In genomic region chr14:31001307-31002205, GRCm38 (mm10) we compare ENCODE assay signal across 8 mouse cellular contexts. TPM values are rescaled to one million over a fixed set of nuclear protein-coding genes. Genes with fewer than 3 reads are reported as not detected.
DNase-seq lines count a peak whose midpoint lies in the region; ATAC-seq and TF ChIP-seq lines count a peak whose summit lies in the region.

Gene Glt8d1, plus strand, starts transcription at chr14:31001400.
Gene Spcs1, minus strand, starts transcription at chr14:31001672.

- H3K9ac ChIP-seq in forebrain, embryonic 12.5 days = peak within 1 kb of the TSS; percentile 87
- H3K9ac ChIP-seq in heart, embryonic 16.5 days (ENCODE audit: low read length) = peak within 1 kb of the TSS; percentile 96
- peak within 1 kb of the TSS; percentile 79 for H3K9ac ChIP-seq in liver, embryonic 14.5 days (replicated peaks)
- peak within 1 kb of the TSS; percentile 77 for H3K9ac ChIP-seq in stomach, embryonic 15.5 days

- under 1% methylated on average over 75 of the region's 84 CpGs for WGBS in forebrain, embryonic 12.5 days
- WGBS in heart, embryonic 16.5 days = under 1% methylated on average over 82 of the region's 84 CpGs
- WGBS in liver, embryonic 14.5 days (ENCODE audit: insufficient replicate concordance) = 2% methylated on average over 82 of the region's 84 CpGs
- under 1% methylated on average over 83 of the region's 84 CpGs for WGBS in stomach, embryonic 15.5 days

- H3K27me3 ChIP-seq in forebrain, embryonic 12.5 days = no peaks in the 10 kb centered on the region
- no peaks in the 10 kb centered on the region for H3K27me3 ChIP-seq in heart, embryonic 16.5 days (ENCODE audit: control insufficient read depth, insufficient read depth, low read length)
- H3K27me3 ChIP-seq in liver, embryonic 14.5 days (ENCODE audit: control insufficient read depth, insufficient read depth, low read length) = no peaks in the 10 kb centered on the region
- H3K27me3 ChIP-seq in stomach, embryonic 15.5 days (replicated peaks) = no peaks in the 10 kb centered on the region

- peak; percentile 89 for ATAC-seq in CD4-positive, CD25-positive, alpha-beta regulatory T cell, adult 4 months
- ATAC-seq in forebrain, embryonic 12.5 days (ENCODE audit: low FRiP score) = peak; percentile 93
- peak; percentile 91 for ATAC-seq in heart, embryonic 16.5 days (replicated peaks; ENCODE audit: extremely low read depth, insufficient read depth, low FRiP score)
- ATAC-seq in liver, embryonic 14.5 days (ENCODE audit: insufficient read depth) = peak; percentile 88
- peak; percentile 92 for ATAC-seq in stomach, embryonic 15.5 days (ENCODE audit: insufficient read depth, low FRiP score, low read depth)

- H3K27ac ChIP-seq in forebrain, embryonic 12.5 days = peak within 1 kb of the TSS; percentile 93
- peak within 1 kb of the TSS; percentile 93 for H3K27ac ChIP-seq in heart, embryonic 16.5 days (ENCODE audit: low read length)
- peak within 1 kb of the TSS; percentile 52 for H3K27ac ChIP-seq in liver, embryonic 14.5 days
- H3K27ac ChIP-seq in stomach, embryonic 15.5 days = peak within 1 kb of the TSS; percentile 92

- peak within 1 kb of the TSS; percentile 78 for H3K4me2 ChIP-seq in forebrain, embryonic 12.5 days
- H3K4me2 ChIP-seq in heart, embryonic 16.5 days (ENCODE audit: low read depth, low read length) = peak within 1 kb of the TSS; percentile 89
- H3K4me2 ChIP-seq in liver, embryonic 14.5 days (ENCODE audit: low read depth) = peak within 1 kb of the TSS; percentile 74
- H3K4me2 ChIP-seq in stomach, embryonic 15.5 days = peak within 1 kb of the TSS; percentile 68

- peaks cover 13% of the 10 kb centered on the region; the same call in 1 of the 2 replicates for H3K36me3 ChIP-seq in forebrain, embryonic 12.5 days (replicated peaks)
- H3K36me3 ChIP-seq in heart, embryonic 16.5 days (ENCODE audit: control insufficient read depth, insufficient read depth) = peaks cover 3% of the 10 kb centered on the region; the same call in 1 of the 2 replicates
- H3K36me3 ChIP-seq in liver, embryonic 14.5 days (replicated peaks; ENCODE audit: control insufficient read depth, insufficient read depth, low read depth) = peaks cover 3% of the 10 kb centered on the region; the same call in 1 of the 2 replicates
- H3K36me3 ChIP-seq in stomach, embryonic 15.5 days = no peaks in the 10 kb centered on the region

- TF ChIP-seq EP300 in liver, embryonic 14.5 days (IDR thresholded peaks at IDR 0.05; ENCODE audit: low read depth) = peak; percentile 19; the same call in 1 of the 2 replicates

- H3K9me3 ChIP-seq in forebrain, embryonic 12.5 days = no peaks in the 10 kb centered on the region
- H3K9me3 ChIP-seq in heart, embryonic 16.5 days (replicated peaks; ENCODE audit: control insufficient read depth, low read length) = no peaks in the 10 kb centered on the region
- no peaks in the 10 kb centered on the region for H3K9me3 ChIP-seq in liver, embryonic 14.5 days (ENCODE audit: control insufficient read depth, low read length)
- H3K9me3 ChIP-seq in stomach, embryonic 15.5 days = no peaks in the 10 kb centered on the region

- DNase-seq in c-Kit-positive CD71-positive TER-119-positive erythroid progenitor cells, embryonic 14.5 days (ENCODE audit: low spot score) = peak; percentile 75
- peak; percentile 88 to 96 for DNase-seq in kidney, postnatal 36 days
- peak; percentile 61 to 71 (median 65) for DNase-seq in liver, embryonic 14.5 days (ENCODE audit: low read depth in 3 of 3, low spot score in 3 of 3)
- DNase-seq in neural tube, embryonic 10.5 days (ENCODE audit: extremely low spot score, low spot score) = peak; percentile 89

- peaks cover 19% of the 10 kb centered on the region for H3K4me1 ChIP-seq in forebrain, embryonic 12.5 days
- peaks cover 13% of the 10 kb centered on the region for H3K4me1 ChIP-seq in heart, embryonic 16.5 days (ENCODE audit: control insufficient read depth, insufficient read depth, low read length)
- peaks cover 7 to 10% of the 10 kb centered on the region in 2 experiments for H3K4me1 ChIP-seq in liver, embryonic 14.5 days (replicated peaks; ENCODE audit: control insufficient read depth in 2 of 2, insufficient read depth in 2 of 2, low read length in 1 of 2)
- peaks cover 12% of the 10 kb centered on the region; the same call in 1 of the 2 replicates for H3K4me1 ChIP-seq in stomach, embryonic 15.5 days

- peak within 1 kb of the TSS; percentile 95 for H3K4me3 ChIP-seq in forebrain, embryonic 12.5 days (replicated peaks)
- H3K4me3 ChIP-seq in heart, embryonic 16.5 days (ENCODE audit: low read length) = peak within 1 kb of the TSS; percentile 87
- peak within 1 kb of the TSS; percentile 78 to 80 for H3K4me3 ChIP-seq in liver, embryonic 14.5 days (ENCODE audit: insufficient read depth in 1 of 2, low read depth in 2 of 2, low read length in 2 of 2)
- H3K4me3 ChIP-seq in stomach, embryonic 15.5 days (replicated peaks) = peak within 1 kb of the TSS; percentile 86

- TF ChIP-seq CTCF in liver, embryonic 14.5 days (IDR thresholded peaks at IDR 0.05; ENCODE audit: low read depth) = no peak

RNA-seq across cellular contexts. Expression of gene Glt8d1, which starts in this region (rescaled TPM):
- 10 to 100 TPM; 10.1 to 10.4 TPM for polyA plus RNA-seq in CD4-positive, CD25-positive, alpha-beta regulatory T cell, adult 4 months (2017; shearing (Covaris generic))
- polyA plus RNA-seq in forebrain, embryonic 12.5 days (2016; fragmentation: Nextera tagmentation; extraction: Ambion mirVana) = 60.5 and 66.0 TPM in 2 replicates
- polyA plus RNA-seq in heart, embryonic 16.5 days (2015; fragmentation: Nextera tagmentation; extraction: Ambion mirVana) = 43.7 and 45.2 TPM in 2 replicates
- 12.6 and 18.4 TPM in 2 replicates for polyA plus RNA-seq in liver, embryonic 14.5 days (2012; rRNA removed)
- polyA plus RNA-seq in liver, embryonic 14.5 days (2014; fragmentation: Nextera tagmentation; extraction: Ambion mirVana) = 17.5 and 17.7 TPM in 2 replicates
- polyA plus RNA-seq in stomach, embryonic 15.5 days (2015; fragmentation: Nextera tagmentation; extraction: Ambion mirVana) = 54.4 and 54.8 TPM in 2 replicates

RNA-seq across cellular contexts. Expression of gene Spcs1, which starts in this region (rescaled TPM):
- polyA plus RNA-seq in CD4-positive, CD25-positive, alpha-beta regulatory T cell, adult 4 months (2017; shearing (Covaris generic)) = 100 to 1,000 TPM; 278 to 298 TPM
- polyA plus RNA-seq in forebrain, embryonic 12.5 days (2016; fragmentation: Nextera tagmentation; extraction: Ambion mirVana) = 262 and 276 TPM in 2 replicates
- 337 and 339 TPM in 2 replicates for polyA plus RNA-seq in heart, embryonic 16.5 days (2015; fragmentation: Nextera tagmentation; extraction: Ambion mirVana)
- 157 and 292 TPM in 2 replicates for polyA plus RNA-seq in liver, embryonic 14.5 days (2012; rRNA removed)
- 307 and 323 TPM in 2 replicates for polyA plus RNA-seq in liver, embryonic 14.5 days (2014; fragmentation: Nextera tagmentation; extraction: Ambion mirVana)
- 442 and 483 TPM in 2 replicates for polyA plus RNA-seq in stomach, embryonic 15.5 days (2015; fragmentation: Nextera tagmentation; extraction: Ambion mirVana)

Comparison
In these comparisons a context has a peak if more than half of its experiments do, and no peak if none do; other contexts are left out.
1. Peak in every context shown above with its lines: DNase-seq, ATAC-seq, H3K4me3 ChIP-seq and H3K27ac ChIP-seq.